Mouse (Mus musculus): Measurements from ENCODE around the gene Smoc2.

GRCm38 (mm10) chr17:14400960-14401359 lies 121.7 kb downstream of the Smoc2 start:
- no peak for TF ChIP-seq CTCF (IDR thresholded peaks at IDR 0.05; ENCODE audit: control insufficient read depth, insufficient read depth, insufficient replicate concordance, low read depth, low read length)
- TF ChIP-seq POLR2A (IDR thresholded peaks at IDR 0.05; ENCODE audit: control insufficient read depth, low read depth, low read length) = no peak

Measured in testis, adult 2 months (tissue).